Mouse (Mus musculus) midbrain, embryonic 12.5 days (tissue): ENCODE results near the gene 4921536K21Rik. TPM values are rescaled to one million over a fixed set of nuclear protein-coding genes. Genes with fewer than 3 reads are reported as not detected.

Experiments used
- ATAC-seq: fragments of 200-750 bp; cut with Nextera tagmentation; 2 replicates; pipeline ENCODE4 v1.8.0; 2017; ENCODE audit warnings: low read depth, moderate TSS enrichment, moderate library complexity; ENCODE audit not compliant: low FRiP score
- H3K27ac ChIP-seq: fragments of 300-500 bp; sonication (generic); replicated peaks from 2 replicates; pipeline ENCODE4 v1.5.1; 2016; ENCODE audit warnings: mild to moderate bottlenecking
- H3K27me3 ChIP-seq: fragments of 300-500 bp; sonication (generic); 2 replicates; pipeline ENCODE4 v1.6.1; 2016; ENCODE audit warnings: mild to moderate bottlenecking
- H3K36me3 ChIP-seq: fragments of 300-500 bp; sonication (generic); 2 replicates; pipeline ENCODE4 v1.6.1; 2016
- H3K4me1 ChIP-seq: fragments of 300-500 bp; sonication (generic); 2 replicates; pipeline ENCODE4 v1.6.1; 2016
- H3K4me2 ChIP-seq: fragments of 300-500 bp; sonication (generic); replicated peaks from 2 replicates; pipeline ENCODE4 v1.6.1; 2016; ENCODE audit warnings: mild to moderate bottlenecking, moderate library complexity
- H3K4me3 ChIP-seq: fragments of 300-500 bp; sonication (generic); 2 replicates; pipeline ENCODE4 v1.5.1; 2016; ENCODE audit warnings: mild to moderate bottlenecking
- H3K9ac ChIP-seq: fragments of 300-500 bp; sonication (generic); replicated peaks from 2 replicates; pipeline ENCODE4 v1.6.1; 2016; ENCODE audit warnings: mild to moderate bottlenecking, moderate library complexity
- H3K9me3 ChIP-seq: fragments of 300-500 bp; sonication (generic); 2 replicates; pipeline ENCODE4 v1.6.1; 2016; ENCODE audit warnings: mild to moderate bottlenecking
- WGBS: fragments of 180-500 bp; shearing (Covaris S2); methylation state at CpG from one replicate; pipeline ENCODE4 v1.1.7; 2016; 5-methylcytosine and 5-hydroxymethylcytosine counted together
- polyA plus RNA-seq: library from polyadenylated mRNA; unstranded; fragments of >200 nt; fragmentation: Nextera tagmentation; extraction: Ambion mirVana; gene quantifications from 2 replicates; pipeline ENCODE4 v1.2.1, GENCODE M21; 2016

The 4921536K21Rik gene
- polyA plus RNA-seq, 1 experiment from 2014 or later, result 0.74 TPM

- Histone ChIP-seq H3K36me3 (no peaks in the 10 kb centered on the region), H3K4me2 (no peak overlapping the region), H3K27ac (no peak overlapping the region), H3K4me3 (no peak overlapping the region), H3K27me3 (no peaks in the 10 kb centered on the region), H3K4me1 (no peaks in the 10 kb centered on the region), H3K9ac (no peak overlapping the region), H3K9me3 (0 out of 2 replicates have a peak, but pooled peaks cover 4% of the 10 kb centered on the region)
- ATAC-seq, result no peak
- WGBS, result 68% methylated on average over 5 of the region's 5 CpGs
Observed at GRCm38 (mm10) chr11:3850746-3851277, 44.1 kb downstream of the 4921536K21Rik start.

GRCm38 (mm10) chr11:3850315-3850614 lies 44.6 kb downstream of the 4921536K21Rik start:
- Histone ChIP-seq H3K9ac (no peak overlapping the region), H3K27ac (no peak overlapping the region), H3K4me2 (no peak overlapping the region), H3K4me1 (no peaks in the 10 kb centered on the region), H3K27me3 (no peaks in the 10 kb centered on the region), H3K4me3 (no peak overlapping the region), H3K9me3 (0 out of 2 replicates have a peak, but pooled peaks cover 4% of the 10 kb centered on the region), H3K36me3 (no peaks in the 10 kb centered on the region)
- WGBS, result 91% methylated on average over 2 of the region's 2 CpGs
- ATAC-seq, result no peak

GRCm38 (mm10) chr11:3849469-3850314 lies 45.2 kb downstream of the 4921536K21Rik start:
- ATAC-seq, result no peak
- H3K27me3 ChIP-seq, result no peaks in the 10 kb centered on the region
- 77% methylated on average over 15 of the region's 15 CpGs for WGBS
- H3K4me1 ChIP-seq, result no peaks in the 10 kb centered on the region
- no peak overlapping the region for H3K4me2 ChIP-seq
- no peak overlapping the region for H3K4me3 ChIP-seq
- no peak overlapping the region for H3K9ac ChIP-seq
- no peak overlapping the region for H3K27ac ChIP-seq
- H3K9me3 ChIP-seq, result 0 out of 2 replicates have a peak, but pooled peaks cover under 1% of the 10 kb centered on the region
- H3K36me3 ChIP-seq, result no peaks in the 10 kb centered on the region

- Histone ChIP-seq H3K27me3 (no peaks in the 10 kb centered on the region), H3K9me3 (no peaks in the 10 kb centered on the region), H3K4me2 (no peak overlapping the region), H3K27ac (no peak overlapping the region), H3K4me1 (no peaks in the 10 kb centered on the region), H3K9ac (no peak overlapping the region), H3K36me3 (no peaks in the 10 kb centered on the region), H3K4me3 (no peak overlapping the region)
- ATAC-seq, result no peak
- 73% methylated on average over 2 of the region's 2 CpGs for WGBS
Observed at GRCm38 (mm10) chr11:3846351-3846750, 48.5 kb downstream of the 4921536K21Rik start.

GRCm38 (mm10) chr11:3843943-3844734 lies 50.8 kb downstream of the 4921536K21Rik start:
- no peak overlapping the region for H3K4me2 ChIP-seq
- H3K4me3 ChIP-seq, result no peak overlapping the region
- no peak overlapping the region for H3K9ac ChIP-seq
- no peak for ATAC-seq
- no peaks in the 10 kb centered on the region for H3K4me1 ChIP-seq
- H3K9me3 ChIP-seq, result no peaks in the 10 kb centered on the region
- no peak overlapping the region for H3K27ac ChIP-seq
- WGBS, result 82% methylated on average over 17 of the region's 17 CpGs
- H3K27me3 ChIP-seq, result no peaks in the 10 kb centered on the region
- H3K36me3 ChIP-seq, result no peaks in the 10 kb centered on the region

Other genes with a start within 250 kb of the 4921536K21Rik start
- 56.5 and 58.0 TPM in 2 replicates for gene Morc2a, start 245.9 kb downstream of the 4921536K21Rik start, polyA plus RNA-seq
- 5.1 and 5.3 TPM in 2 replicates for gene Osbp2, start 31.2 kb downstream of the 4921536K21Rik start, polyA plus RNA-seq
- gene Dusp18, start 142 bp upstream of the 4921536K21Rik start, polyA plus RNA-seq, result 29.4 and 29.9 TPM in 2 replicates
- gene Slc35e4, start 19.6 kb upstream of the 4921536K21Rik start, polyA plus RNA-seq, result 6.7 and 7.8 TPM in 2 replicates
- gene Tcn2, start 37.1 kb upstream of the 4921536K21Rik start, polyA plus RNA-seq, result 23.2 and 27.0 TPM in 2 replicates
- 71.2 and 75.3 TPM in 2 replicates for gene Pes1, start 68.9 kb upstream of the 4921536K21Rik start, polyA plus RNA-seq
- 0.20 and 0.26 TPM in 2 replicates for gene 4930556J24Rik, start 81.7 kb upstream of the 4921536K21Rik start, polyA plus RNA-seq
- 0.65 and 0.80 TPM in 2 replicates for gene Gal3st1, start 88.5 kb upstream of the 4921536K21Rik start, polyA plus RNA-seq
- gene Sec14l4, start 136.4 kb upstream of the 4921536K21Rik start, polyA plus RNA-seq, result not detected in 2 replicates
- not detected in 2 replicates for gene Sec14l3, start 169.7 kb upstream of the 4921536K21Rik start, polyA plus RNA-seq
- gene Mtfp1, start 200.3 kb upstream of the 4921536K21Rik start, polyA plus RNA-seq, result 5.3 and 5.9 TPM in 2 replicates
- gene Sec14l2, start 228.3 kb upstream of the 4921536K21Rik start, polyA plus RNA-seq, result 3.0 and 3.2 TPM in 2 replicates
- gene Rnf215, start 240.1 kb upstream of the 4921536K21Rik start, polyA plus RNA-seq, result 36.8 and 37.5 TPM in 2 replicates